Mouse (Mus musculus): Measurements from ENCODE around the gene Gmppa. TPM values are rescaled to one million over a fixed set of nuclear protein-coding genes. Genes with fewer than 3 reads are reported as not detected.

Gmppa gene
- polyA plus RNA-seq, 1 experiment from 2014 or later: 73.4 TPM

DNA sequence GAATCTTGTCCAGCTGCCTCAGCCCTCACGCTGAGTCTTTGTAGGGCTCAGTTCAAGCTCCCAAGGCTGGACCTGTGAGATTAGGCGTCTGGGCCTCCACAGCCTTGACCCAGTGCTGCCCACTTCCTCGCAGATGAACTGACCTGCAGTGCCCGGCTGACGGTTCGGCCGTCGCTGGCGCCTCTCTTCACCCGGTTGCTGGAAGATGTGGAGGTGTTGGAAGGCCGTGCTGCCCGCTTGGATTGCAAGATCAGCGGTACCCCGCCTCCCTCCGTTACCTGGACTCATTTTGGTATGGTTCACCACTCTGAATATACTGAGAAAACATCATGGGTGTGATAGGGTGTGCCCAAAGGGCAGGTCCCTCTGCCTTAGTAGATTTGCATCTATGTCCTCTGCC is 29.6 kb upstream of the Gmppa start:
- no peak for DNase-seq (ENCODE audit: low spot score)
- H3K36me3 ChIP-seq: peaks cover 93% of the 10 kb centered on the region
- H3K9me3 ChIP-seq: no peaks in the 10 kb centered on the region
- H3K27ac ChIP-seq: 0 out of 2 replicates have a peak overlapping the region, but pooled peaks have one; percentile 84
- no peaks in the 10 kb centered on the region for H3K27me3 ChIP-seq (ENCODE audit: insufficient read depth, poor library complexity, severe bottlenecking)
- 89% methylated on average over 15 of the region's 15 CpGs for WGBS
- peaks cover 72% of the 10 kb centered on the region for H3K4me1 ChIP-seq
- no peak overlapping the region for H3K4me3 ChIP-seq

DNA sequence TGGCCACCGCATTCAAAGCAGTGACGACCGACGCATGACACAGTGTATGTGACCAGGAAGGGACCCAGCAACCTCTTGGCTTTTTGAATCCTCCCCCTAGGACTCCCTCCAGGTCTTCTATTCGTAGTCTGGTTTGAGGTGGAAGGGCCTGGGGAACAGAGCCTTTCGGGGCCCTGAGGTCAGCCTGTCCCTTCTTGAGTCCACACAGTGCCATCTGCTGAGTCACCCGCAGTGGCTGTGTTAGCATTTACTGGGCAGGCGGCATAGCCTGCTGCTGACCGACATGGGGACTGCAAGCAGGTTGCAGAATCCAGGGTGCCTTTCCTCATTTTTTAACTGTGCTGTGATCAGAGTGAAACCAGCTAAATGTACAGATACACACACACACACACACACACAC is 28.7 kb upstream of the Gmppa start:
- WGBS: 83% methylated on average over 9 of the region's 9 CpGs
- Histone ChIP-seq H3K27me3 (ENCODE audit: insufficient read depth, poor library complexity, severe bottlenecking) (no peaks in the 10 kb centered on the region), H3K4me1 (peaks cover 63% of the 10 kb centered on the region), H3K27ac (peak overlapping the region; percentile 84), H3K36me3 (peaks cover 92% of the 10 kb centered on the region), H3K9me3 (no peaks in the 10 kb centered on the region), H3K4me3 (no peak overlapping the region)
- no peak for DNase-seq (ENCODE audit: low spot score)

DNA sequence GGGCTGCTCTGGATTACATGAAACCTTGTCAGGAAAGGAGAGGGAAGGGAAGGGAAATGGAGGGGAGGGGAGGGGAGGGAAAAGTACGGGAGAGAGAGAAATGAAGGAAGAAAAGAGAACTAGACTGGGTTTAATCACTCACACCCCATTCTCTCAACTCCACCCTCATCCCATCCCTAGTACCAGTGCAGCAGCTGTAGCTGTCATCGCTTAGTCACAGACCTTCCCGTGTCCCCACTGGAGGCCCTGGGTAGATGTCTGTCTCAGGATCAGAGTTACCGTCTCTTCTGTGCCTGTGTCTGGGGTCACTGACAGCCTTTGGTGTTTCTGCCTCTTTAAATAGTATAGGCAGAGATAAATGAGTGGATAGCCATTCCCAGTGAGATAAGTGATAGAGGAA is 27.5 kb upstream of the Gmppa start:
- no peaks in the 10 kb centered on the region for H3K27me3 ChIP-seq (ENCODE audit: insufficient read depth, poor library complexity, severe bottlenecking)
- 37% methylated on average over 4 of the region's 4 CpGs for WGBS
- no peak for DNase-seq (ENCODE audit: low spot score)
- H3K9me3 ChIP-seq: no peaks in the 10 kb centered on the region
- 0 out of 2 replicates have a peak overlapping the region, but pooled peaks have one; percentile 9 for H3K4me3 ChIP-seq
- H3K4me1 ChIP-seq: peaks cover 58% of the 10 kb centered on the region
- H3K27ac ChIP-seq: peak overlapping the region; percentile 84
- peaks cover 91% of the 10 kb centered on the region for H3K36me3 ChIP-seq

DNA sequence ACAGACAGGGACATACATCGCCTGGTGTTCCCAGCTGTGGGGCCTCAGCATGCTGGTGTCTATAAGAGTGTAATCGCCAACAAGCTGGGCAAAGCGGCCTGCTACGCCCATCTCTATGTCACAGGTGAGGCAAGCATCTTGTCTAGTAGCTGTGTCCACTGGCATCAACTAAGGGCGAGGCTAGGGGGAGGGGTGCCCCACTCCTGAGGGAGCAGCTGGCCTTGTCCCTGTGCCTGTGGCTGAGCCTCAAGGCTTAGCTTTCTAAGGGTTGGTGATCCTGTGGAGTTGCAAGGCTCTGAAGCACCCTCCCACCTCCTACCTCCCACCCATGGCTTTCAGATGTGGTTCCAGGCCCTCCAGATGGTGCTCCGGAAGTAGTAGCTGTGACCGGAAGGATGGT is 25.8 kb upstream of the Gmppa start:
- Histone ChIP-seq H3K9me3 (no peaks in the 10 kb centered on the region), H3K36me3 (peaks cover 91% of the 10 kb centered on the region), H3K4me3 (no peak overlapping the region), H3K27ac (peak overlapping the region; percentile 23; the same call in 1 of the 2 replicates), H3K4me1 (peaks cover 56% of the 10 kb centered on the region), H3K27me3 (ENCODE audit: insufficient read depth, poor library complexity, severe bottlenecking) (no peaks in the 10 kb centered on the region)
- no peak for DNase-seq (ENCODE audit: low spot score)
- 91% methylated on average over 7 of the region's 7 CpGs for WGBS

DNA sequence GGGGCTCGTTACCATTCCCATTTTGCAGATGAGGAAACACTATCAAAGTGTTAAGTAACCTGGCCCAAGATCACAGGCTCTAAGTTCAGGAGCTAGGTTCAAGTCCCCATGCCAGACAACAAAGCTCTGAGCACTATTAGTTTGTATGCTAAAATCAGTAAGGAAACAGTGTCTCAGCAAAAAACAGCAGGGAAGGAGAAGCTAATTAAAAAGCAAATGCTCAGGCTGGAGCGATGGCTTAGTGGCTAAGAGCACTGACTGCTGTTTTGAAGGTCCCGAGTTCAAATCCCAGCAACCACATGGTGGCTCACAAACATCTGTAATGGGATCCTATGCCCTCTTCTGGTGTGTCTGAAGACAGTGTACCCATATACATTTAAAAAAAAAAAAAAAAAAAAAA is 23.5 kb upstream of the Gmppa start:
- no peak for DNase-seq (ENCODE audit: low spot score)
- no peak overlapping the region for H3K27ac ChIP-seq
- H3K4me3 ChIP-seq: no peak overlapping the region
- H3K27me3 ChIP-seq (ENCODE audit: insufficient read depth, poor library complexity, severe bottlenecking): no peaks in the 10 kb centered on the region
- peaks cover 91% of the 10 kb centered on the region for H3K36me3 ChIP-seq
- peaks cover 43% of the 10 kb centered on the region for H3K4me1 ChIP-seq
- WGBS: 80% methylated on average over 3 of the region's 3 CpGs
- H3K9me3 ChIP-seq: no peaks in the 10 kb centered on the region

DNA sequence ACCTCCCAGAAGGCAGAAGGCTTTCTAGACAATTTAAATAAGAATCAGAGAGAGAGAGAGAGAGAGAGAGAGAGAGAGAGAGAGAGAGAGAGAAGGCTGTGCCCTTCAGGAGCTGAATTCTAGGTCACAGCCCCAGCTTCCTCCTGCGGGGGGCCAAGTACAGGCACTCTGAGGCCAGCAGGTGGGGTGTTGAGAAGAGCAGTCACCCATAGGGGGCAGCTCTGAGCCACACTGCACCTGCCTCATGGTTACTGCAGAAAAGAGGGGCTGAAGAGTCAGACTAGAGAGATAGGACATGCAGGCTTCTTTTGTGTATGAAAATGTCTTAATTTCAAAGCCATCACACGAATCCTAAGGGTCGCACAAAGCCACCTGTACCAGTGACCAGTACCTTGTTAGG is 22.0 kb upstream of the Gmppa start:
- 51% methylated on average over 3 of the region's 3 CpGs for WGBS
- H3K27me3 ChIP-seq (ENCODE audit: insufficient read depth, poor library complexity, severe bottlenecking): no peaks in the 10 kb centered on the region
- peaks cover 91% of the 10 kb centered on the region for H3K36me3 ChIP-seq
- H3K27ac ChIP-seq: peak overlapping the region; percentile 70
- no peaks in the 10 kb centered on the region for H3K9me3 ChIP-seq
- H3K4me3 ChIP-seq: no peak overlapping the region
- H3K4me1 ChIP-seq: peaks cover 30% of the 10 kb centered on the region
- no peak for DNase-seq (ENCODE audit: low spot score)

DNA sequence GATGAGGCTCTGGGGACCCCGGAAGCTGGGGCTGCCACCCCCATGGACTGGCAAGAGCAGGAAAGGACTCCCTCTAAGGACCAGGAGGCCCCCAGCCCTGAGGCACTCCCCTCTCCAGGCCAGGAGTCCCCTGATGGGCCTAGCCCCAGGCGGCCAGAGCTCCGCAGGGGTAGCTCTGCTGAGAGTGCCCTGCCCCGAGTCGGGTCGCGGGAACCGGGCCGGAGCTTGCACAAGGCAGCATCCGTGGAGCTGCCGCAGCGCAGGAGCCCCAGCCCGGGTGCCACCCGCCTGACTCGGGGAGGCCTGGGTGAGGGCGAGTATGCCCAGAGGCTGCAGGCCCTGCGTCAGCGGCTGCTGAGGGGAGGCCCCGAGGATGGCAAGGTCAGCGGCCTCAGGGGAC is 13.9 kb upstream of the Gmppa start:
- peak overlapping the region; percentile 50 for H3K4me3 ChIP-seq
- H3K4me1 ChIP-seq: peaks cover 48% of the 10 kb centered on the region
- H3K36me3 ChIP-seq: peaks cover 81% of the 10 kb centered on the region
- DNase-seq (ENCODE audit: low spot score): no peak
- WGBS: 8% methylated on average over 20 of the region's 20 CpGs
- peaks cover 49% of the 10 kb centered on the region for H3K27me3 ChIP-seq (ENCODE audit: insufficient read depth, poor library complexity, severe bottlenecking)
- H3K9me3 ChIP-seq: no peaks in the 10 kb centered on the region
- H3K27ac ChIP-seq: peak overlapping the region; percentile 80

DNA sequence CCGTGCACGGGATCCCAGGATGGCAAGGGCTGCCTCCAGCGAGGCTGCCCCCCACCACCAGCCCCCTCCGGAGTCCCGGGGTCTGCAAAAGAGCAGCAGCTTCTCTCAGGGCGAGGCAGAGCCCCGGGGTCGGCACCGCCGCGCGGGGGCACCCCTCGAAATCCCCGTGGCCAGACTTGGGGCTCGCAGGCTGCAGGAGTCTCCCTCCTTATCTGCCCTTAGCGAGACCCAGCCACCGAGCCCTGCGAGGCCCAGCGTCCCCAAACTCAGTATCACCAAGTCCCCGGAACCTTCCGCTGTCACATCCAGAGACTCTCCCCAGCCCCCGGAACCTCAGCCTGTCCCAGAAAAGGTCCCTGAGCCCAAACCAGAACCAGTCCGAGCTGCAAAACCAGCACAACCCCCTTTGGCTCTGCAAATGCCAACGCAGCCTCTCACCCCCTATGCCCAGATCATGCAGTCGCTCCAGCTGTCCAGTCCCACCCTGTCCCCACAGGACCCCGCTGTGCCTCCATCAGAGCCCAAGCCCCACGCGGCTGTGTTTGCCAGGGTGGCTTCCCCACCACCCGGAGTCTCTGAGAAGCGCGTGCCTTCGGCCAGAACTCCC is 13.4 kb upstream of the Gmppa start:
- no peaks in the 10 kb centered on the region for H3K9me3 ChIP-seq
- H3K27me3 ChIP-seq (ENCODE audit: insufficient read depth, poor library complexity, severe bottlenecking): peaks cover 49% of the 10 kb centered on the region
- WGBS: 7% methylated on average over 29 of the region's 32 CpGs
- DNase-seq (ENCODE audit: low spot score): no peak
- peak overlapping the region; percentile 50 for H3K4me3 ChIP-seq
- peak overlapping the region; percentile 80 for H3K27ac ChIP-seq
- peaks cover 53% of the 10 kb centered on the region for H3K4me1 ChIP-seq
- peaks cover 82% of the 10 kb centered on the region for H3K36me3 ChIP-seq

DNA sequence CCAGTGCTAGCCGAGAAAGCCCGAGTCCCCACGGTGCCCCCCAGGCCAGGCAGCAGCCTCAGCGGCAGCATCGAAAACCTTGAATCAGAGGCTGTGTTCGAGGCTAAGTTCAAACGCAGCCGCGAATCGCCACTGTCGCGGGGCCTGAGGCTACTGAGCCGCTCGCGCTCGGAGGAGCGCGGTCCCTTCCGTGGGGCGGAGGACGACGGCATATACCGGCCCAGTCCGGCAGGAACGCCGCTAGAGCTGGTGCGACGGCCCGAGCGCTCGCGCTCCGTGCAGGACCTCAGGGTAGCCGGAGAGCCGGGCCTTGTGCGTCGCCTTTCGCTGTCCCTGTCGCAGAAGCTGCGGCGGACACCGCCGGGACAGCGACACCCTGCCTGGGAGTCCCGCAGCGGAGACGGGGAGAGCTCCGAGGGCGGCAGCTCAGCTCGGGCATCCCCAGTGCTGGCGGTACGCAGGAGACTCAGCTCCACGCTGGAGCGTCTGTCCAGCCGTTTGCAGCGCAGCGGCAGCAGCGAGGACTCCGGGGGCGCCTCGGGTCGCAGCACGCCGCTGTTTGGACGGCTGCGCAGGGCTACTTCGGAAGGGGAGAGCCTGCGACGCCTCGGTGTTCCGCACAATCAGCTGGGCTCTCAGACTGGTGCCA is 12.8 kb upstream of the Gmppa start:
- peak overlapping the region; percentile 50 for H3K4me3 ChIP-seq
- peaks cover 55% of the 10 kb centered on the region for H3K4me1 ChIP-seq
- DNase-seq (ENCODE audit: low spot score): no peak
- H3K27ac ChIP-seq: peak overlapping the region; percentile 80
- H3K9me3 ChIP-seq: no peaks in the 10 kb centered on the region
- H3K36me3 ChIP-seq: peaks cover 82% of the 10 kb centered on the region
- H3K27me3 ChIP-seq (ENCODE audit: insufficient read depth, poor library complexity, severe bottlenecking): peaks cover 49% of the 10 kb centered on the region
- WGBS: 3% methylated on average over 71 of the region's 71 CpGs

DNA sequence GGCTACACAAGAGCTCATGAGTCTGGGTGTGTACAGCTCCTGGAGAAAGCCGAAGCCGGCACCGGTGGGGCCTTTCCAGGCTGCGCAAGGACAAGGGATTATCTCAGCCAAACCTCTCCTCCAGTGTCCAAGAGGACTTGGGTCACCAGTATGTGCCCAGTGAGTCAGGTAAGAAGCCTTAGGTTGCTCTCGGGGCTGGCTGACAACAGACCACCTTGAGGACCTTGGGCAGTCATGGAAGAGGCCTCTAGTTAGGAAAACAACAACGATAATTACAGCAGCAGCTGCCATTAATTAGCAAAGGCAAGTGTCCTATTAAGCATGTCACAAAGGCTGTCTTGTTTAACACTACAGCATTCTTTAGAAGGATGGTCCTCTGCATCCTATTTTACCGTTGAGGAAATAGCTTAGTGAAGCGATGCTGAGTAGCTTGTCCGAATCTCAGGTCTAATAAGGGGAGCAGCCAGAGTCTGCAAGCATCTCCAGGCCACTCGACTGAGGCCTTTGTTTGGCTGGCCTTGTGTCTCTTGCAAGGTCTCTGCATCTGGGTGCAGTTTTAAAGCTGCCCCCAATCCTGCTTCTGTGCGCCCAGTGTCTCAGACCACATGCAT is 11.8 kb upstream of the Gmppa start:
- peaks cover 55% of the 10 kb centered on the region for H3K4me1 ChIP-seq
- no peaks in the 10 kb centered on the region for H3K9me3 ChIP-seq
- no peak for DNase-seq (ENCODE audit: low spot score)
- H3K27me3 ChIP-seq (ENCODE audit: insufficient read depth, poor library complexity, severe bottlenecking): peaks cover 49% of the 10 kb centered on the region
- peaks cover 82% of the 10 kb centered on the region for H3K36me3 ChIP-seq
- no peak overlapping the region for H3K27ac ChIP-seq
- 72% methylated on average over 11 of the region's 11 CpGs for WGBS
- H3K4me3 ChIP-seq: no peak overlapping the region

DNA sequence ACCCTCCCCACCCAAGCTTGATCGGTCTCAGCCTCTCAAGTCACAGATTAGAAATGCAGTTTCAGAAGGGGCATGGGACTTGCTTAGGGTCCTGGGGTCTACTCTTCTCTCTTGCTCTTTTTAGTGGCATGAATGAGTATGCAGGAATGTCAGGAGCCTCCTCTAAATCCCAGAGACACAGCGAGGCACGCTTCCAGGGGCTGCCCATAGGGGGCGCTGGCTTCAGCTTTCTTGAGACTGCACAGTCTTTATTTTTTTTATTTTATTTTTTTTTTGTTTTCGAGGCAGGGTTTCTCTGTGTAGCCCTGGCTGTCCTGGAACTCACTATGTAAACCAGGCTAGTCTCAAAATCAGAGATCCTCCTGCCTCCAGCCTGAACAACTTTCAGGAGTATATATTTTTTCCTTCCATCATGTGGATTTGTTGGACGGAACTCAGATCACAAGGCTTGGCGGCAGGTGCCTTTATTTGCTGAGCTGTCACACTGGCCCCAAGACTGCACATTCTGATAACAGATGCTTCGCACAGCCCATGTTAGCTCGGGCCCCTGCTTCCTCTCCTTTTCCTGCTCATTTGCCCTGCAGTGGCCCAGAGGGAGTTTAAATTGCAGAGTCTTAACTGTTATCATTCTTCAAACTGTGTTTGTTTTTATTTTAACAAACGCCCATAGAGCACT is 9.8 kb upstream of the Gmppa start:
- 24% methylated on average over 10 of the region's 10 CpGs for WGBS
- H3K27ac ChIP-seq: 0 out of 2 replicates have a peak overlapping the region, but pooled peaks have one; percentile 52
- H3K4me3 ChIP-seq: no peak overlapping the region
- no peak for DNase-seq (ENCODE audit: low spot score)
- H3K36me3 ChIP-seq: peaks cover 85% of the 10 kb centered on the region
- H3K27me3 ChIP-seq (ENCODE audit: insufficient read depth, poor library complexity, severe bottlenecking): peaks cover 41% of the 10 kb centered on the region
- peaks cover 64% of the 10 kb centered on the region for H3K4me1 ChIP-seq
- no peaks in the 10 kb centered on the region for H3K9me3 ChIP-seq

DNA sequence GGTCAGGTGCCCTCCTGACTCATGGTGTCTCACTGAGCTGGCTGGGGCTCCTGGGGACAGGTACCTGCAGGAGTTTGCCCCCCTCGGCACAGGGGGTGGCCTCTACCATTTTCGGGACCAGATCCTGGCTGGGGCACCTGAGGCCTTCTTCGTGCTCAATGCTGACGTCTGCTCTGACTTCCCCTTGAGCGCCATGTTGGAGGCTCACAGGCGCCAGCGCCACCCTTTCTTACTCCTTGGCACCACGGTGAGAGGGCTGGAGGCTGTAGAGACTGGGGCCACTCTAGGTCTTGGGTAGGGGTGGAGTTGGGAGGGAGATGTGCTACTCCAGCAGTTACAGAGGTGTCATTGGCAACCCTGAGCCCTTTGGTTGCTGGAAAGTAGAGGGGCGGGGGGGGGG is 3.1 kb downstream of the Gmppa start:
- H3K9me3 ChIP-seq: no peaks in the 10 kb centered on the region
- peaks cover 43% of the 10 kb centered on the region for H3K4me1 ChIP-seq
- peaks cover 29% of the 10 kb centered on the region for H3K36me3 ChIP-seq
- DNase-seq (ENCODE audit: low spot score): no peak
- no peak overlapping the region for H3K4me3 ChIP-seq
- no peak overlapping the region for H3K27ac ChIP-seq
- WGBS: 76% methylated on average over 8 of the region's 9 CpGs
- peaks cover 10% of the 10 kb centered on the region; the same call in 1 of the 2 replicates for H3K27me3 ChIP-seq (ENCODE audit: insufficient read depth, poor library complexity, severe bottlenecking)

DNA sequence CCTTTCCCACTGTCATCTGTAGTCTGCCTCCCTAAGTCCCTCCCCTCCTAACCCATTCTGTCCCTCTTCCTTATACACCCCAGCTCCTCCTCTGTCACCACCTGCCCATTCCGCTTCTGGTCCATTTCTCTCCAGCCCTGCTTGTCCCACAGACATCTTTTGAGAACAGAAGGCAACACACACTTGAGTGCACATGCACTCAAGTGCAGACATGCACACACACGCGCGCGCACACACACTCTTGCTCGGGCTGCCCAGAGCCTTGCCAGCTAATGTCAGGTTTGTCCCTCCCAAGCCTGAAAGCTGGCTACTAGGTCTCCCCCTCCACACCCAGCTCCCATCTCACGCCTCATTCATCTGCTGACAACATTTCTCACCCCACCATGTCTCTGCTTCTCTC is 4.9 kb downstream of the Gmppa start:
- H3K36me3 ChIP-seq: peaks cover 29% of the 10 kb centered on the region
- no peak overlapping the region for H3K27ac ChIP-seq
- H3K27me3 ChIP-seq (ENCODE audit: insufficient read depth, poor library complexity, severe bottlenecking): peaks cover 20% of the 10 kb centered on the region
- WGBS: 97% methylated on average over 7 of the region's 7 CpGs
- no peaks in the 10 kb centered on the region for H3K9me3 ChIP-seq
- peaks cover 58% of the 10 kb centered on the region for H3K4me1 ChIP-seq
- DNase-seq (ENCODE audit: low spot score): no peak
- H3K4me3 ChIP-seq: no peak overlapping the region

Data from heart, embryonic 10.5 days (tissue).